Comparison of ENCODE assay signal across 8 mouse cellular contexts in the genomic region with DNA sequence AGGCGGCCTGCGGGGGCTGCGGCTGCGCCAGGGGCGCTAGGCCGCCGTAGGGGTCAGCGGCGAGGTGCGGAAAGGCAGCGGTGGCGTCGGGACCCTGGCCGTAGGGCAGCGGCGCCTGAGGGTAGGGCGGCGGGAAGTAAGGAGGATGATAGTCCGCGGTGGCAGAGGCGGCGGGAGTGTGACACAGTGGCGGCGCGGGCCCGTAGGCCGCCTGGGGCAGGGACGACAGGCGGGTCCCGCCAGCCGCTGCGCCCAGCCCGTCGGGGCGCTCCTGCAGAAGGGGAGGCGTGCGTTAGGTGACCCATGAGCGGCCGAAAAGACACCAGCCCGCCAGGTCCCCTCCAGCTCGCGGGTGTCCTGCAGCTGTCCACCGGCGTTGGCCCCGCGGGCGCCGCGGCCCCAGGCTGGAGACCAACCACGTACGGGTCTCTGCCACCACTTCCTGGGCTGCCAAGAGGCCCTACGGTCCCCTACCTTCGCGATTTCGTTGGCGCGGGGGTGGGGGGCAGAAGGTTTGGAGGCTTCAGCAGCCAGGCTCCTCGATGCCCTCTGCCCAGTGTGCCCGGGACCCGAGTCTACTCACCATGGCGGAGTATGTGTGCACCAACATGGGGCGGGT. TPM values are rescaled to one million over a fixed set of nuclear protein-coding genes. Genes with fewer than 3 reads are reported as not detected.
DNase-seq lines count a peak whose midpoint lies in the region; ATAC-seq lines count a peak whose summit lies in the region.

No protein-coding gene starts in this region.

- DNase-seq in lung, postnatal 25 days (ENCODE audit: low spot score), result no peak
- DNase-seq in forebrain, embryonic 14.5 days (ENCODE audit: low spot score), result no peak
- peak; percentile 48 for DNase-seq in liver, embryonic 11.5 days (ENCODE audit: low spot score)
- DNase-seq in cerebellum, postnatal 14 days, result no peak
- DNase-seq in right cerebral cortex, postnatal 4 days, result no peak
- DNase-seq in layer of hippocampus, adult 18-20 months (ENCODE audit: low spot score in 2 of 2), result no peak

- no peaks in the 10 kb centered on the region for H3K36me3 ChIP-seq in lung, embryonic 16.5 days (ENCODE audit: control insufficient read depth, insufficient read depth, low read length)
- no peaks in the 10 kb centered on the region for H3K36me3 ChIP-seq in forebrain, embryonic 14.5 days (ENCODE audit: control insufficient read depth, insufficient read depth, low read length)
- H3K36me3 ChIP-seq in liver, embryonic 11.5 days (ENCODE audit: control insufficient read depth, insufficient read depth, low read length), result no peaks in the 10 kb centered on the region
- no peaks in the 10 kb centered on the region for H3K36me3 ChIP-seq in stomach, embryonic 14.5 days (ENCODE audit: control insufficient read depth, insufficient read depth, low read length)

- H3K4me2 ChIP-seq in lung, embryonic 16.5 days (ENCODE audit: low read depth, low read length), result peak overlapping the region; percentile 56
- H3K4me2 ChIP-seq in forebrain, embryonic 14.5 days (ENCODE audit: low read length), result peak overlapping the region; percentile 36; the same call in 1 of the 2 replicates
- peak overlapping the region; percentile 52 for H3K4me2 ChIP-seq in liver, embryonic 11.5 days
- H3K4me2 ChIP-seq in stomach, embryonic 14.5 days (replicated peaks; ENCODE audit: low read depth, low read length), result peak overlapping the region; percentile 39

- H3K4me1 ChIP-seq in lung, embryonic 16.5 days (replicated peaks; ENCODE audit: control insufficient read depth, insufficient read depth, low read length), result peaks cover 13% of the 10 kb centered on the region; the same call in 1 of the 2 replicates
- no peaks in the 10 kb centered on the region for H3K4me1 ChIP-seq in forebrain, embryonic 14.5 days (ENCODE audit: control insufficient read depth, insufficient read depth, low read length)
- H3K4me1 ChIP-seq in liver, embryonic 11.5 days (replicated peaks; ENCODE audit: control insufficient read depth, insufficient read depth, low read length), result 0 out of 2 replicates have a peak, but pooled peaks cover 4% of the 10 kb centered on the region
- 0 out of 2 replicates have a peak, but pooled peaks cover 3% of the 10 kb centered on the region for H3K4me1 ChIP-seq in stomach, embryonic 14.5 days (ENCODE audit: control insufficient read depth, insufficient read depth, low read length)

- no peaks in the 10 kb centered on the region for H3K9me3 ChIP-seq in lung, embryonic 16.5 days (ENCODE audit: control insufficient read depth, low read length)
- H3K9me3 ChIP-seq in forebrain, embryonic 14.5 days (replicated peaks; ENCODE audit: control insufficient read depth, low read length), result no peaks in the 10 kb centered on the region
- no peaks in the 10 kb centered on the region for H3K9me3 ChIP-seq in liver, embryonic 11.5 days (ENCODE audit: control insufficient read depth, low read length)
- no peaks in the 10 kb centered on the region; the same call in 1 of the 2 replicates for H3K9me3 ChIP-seq in stomach, embryonic 14.5 days (ENCODE audit: control insufficient read depth, low read depth, low read length)

- peaks cover 82% of the 10 kb centered on the region for H3K27me3 ChIP-seq in lung, embryonic 16.5 days (ENCODE audit: control insufficient read depth, insufficient read depth, low read depth, low read length)
- peaks cover 85% of the 10 kb centered on the region for H3K27me3 ChIP-seq in forebrain, embryonic 14.5 days (replicated peaks; ENCODE audit: control insufficient read depth, insufficient read depth, low read length)
- peaks cover 89% of the 10 kb centered on the region for H3K27me3 ChIP-seq in liver, embryonic 11.5 days (replicated peaks; ENCODE audit: control insufficient read depth, insufficient read depth, low read length)
- H3K27me3 ChIP-seq in stomach, embryonic 14.5 days (ENCODE audit: control insufficient read depth, insufficient read depth, low read length), result peaks cover 53% of the 10 kb centered on the region

- 1% methylated on average over 55 of the region's 62 CpGs for WGBS in lung, embryonic 16.5 days
- WGBS in forebrain, embryonic 14.5 days, result 1% methylated on average over 57 of the region's 62 CpGs
- 4% methylated on average over 56 of the region's 62 CpGs for WGBS in liver, embryonic 11.5 days
- 3% methylated on average over 59 of the region's 62 CpGs for WGBS in stomach, embryonic 14.5 days

- peak overlapping the region; percentile 41 for H3K4me3 ChIP-seq in lung, embryonic 16.5 days (ENCODE audit: low read length)
- peak overlapping the region; percentile 17 for H3K4me3 ChIP-seq in forebrain, embryonic 14.5 days (ENCODE audit: low read depth, low read length)
- peak overlapping the region; percentile 34 for H3K4me3 ChIP-seq in liver, embryonic 11.5 days (ENCODE audit: low read depth, low read length)
- H3K4me3 ChIP-seq in stomach, embryonic 14.5 days (ENCODE audit: low read depth, low read length), result peak overlapping the region; percentile 29

- no peak overlapping the region for H3K27ac ChIP-seq in lung, embryonic 16.5 days (ENCODE audit: low read length)
- no peak overlapping the region for H3K27ac ChIP-seq in forebrain, embryonic 14.5 days (ENCODE audit: low read depth, low read length)
- no peak overlapping the region for H3K27ac ChIP-seq in liver, embryonic 11.5 days (ENCODE audit: low read depth, low read length)
- H3K27ac ChIP-seq in stomach, embryonic 14.5 days (ENCODE audit: low read length), result no peak overlapping the region

- peak overlapping the region; percentile 35; the same call in 1 of the 2 replicates for H3K9ac ChIP-seq in lung, embryonic 16.5 days (ENCODE audit: low read length)
- H3K9ac ChIP-seq in forebrain, embryonic 14.5 days (ENCODE audit: low read length), result no peak overlapping the region
- H3K9ac ChIP-seq in liver, embryonic 11.5 days (ENCODE audit: low read depth, low read length), result no peak overlapping the region
- no peak overlapping the region; the same call in 1 of the 2 replicates for H3K9ac ChIP-seq in stomach, embryonic 14.5 days (replicated peaks; ENCODE audit: low read depth, low read length)

- peak; percentile 39; the same call in 1 of the 2 replicates for ATAC-seq in lung, embryonic 16.5 days (ENCODE audit: low read depth)
- ATAC-seq in forebrain, embryonic 14.5 days, result no peak
- ATAC-seq in liver, embryonic 11.5 days (replicated peaks; ENCODE audit: low FRiP score), result no peak
- ATAC-seq in stomach, embryonic 14.5 days (ENCODE audit: insufficient number of reproducible peaks, insufficient read depth, low FRiP score, low read depth), result no peak; the same call in 1 of the 2 replicates

RNA-seq across cellular contexts. Expression of a gene that starts 0.5 kb away (rescaled TPM):
- polyA plus RNA-seq in lung, embryonic 16.5 days (2015; fragmentation: Nextera tagmentation; extraction: Ambion mirVana), result 0.09 TPM in 1 of 2 replicates, not detected in the other
- polyA plus RNA-seq in forebrain, embryonic 14.5 days (2014; fragmentation: Nextera tagmentation; extraction: Ambion mirVana), result 0.69 and 1.0 TPM in 2 replicates
- not detected in 2 replicates for polyA plus RNA-seq in liver, embryonic 11.5 days (2014; fragmentation: Nextera tagmentation; extraction: Ambion mirVana)
- polyA plus RNA-seq in stomach, embryonic 14.5 days (2014; fragmentation: Nextera tagmentation; extraction: Ambion mirVana), result not detected in 2 replicates
- not detected for total RNA-seq in layer of hippocampus, adult 18-20 months (2021)

RNA-seq across cellular contexts. Expression of a gene that starts 17.7 kb away (rescaled TPM):
- 24.5 and 26.7 TPM in 2 replicates for polyA plus RNA-seq in lung, embryonic 16.5 days (2015; fragmentation: Nextera tagmentation; extraction: Ambion mirVana)
- polyA plus RNA-seq in forebrain, embryonic 14.5 days (2014; fragmentation: Nextera tagmentation; extraction: Ambion mirVana), result 47.8 and 79.3 TPM in 2 replicates
- 25.0 and 27.2 TPM in 2 replicates for polyA plus RNA-seq in liver, embryonic 11.5 days (2014; fragmentation: Nextera tagmentation; extraction: Ambion mirVana)
- polyA plus RNA-seq in stomach, embryonic 14.5 days (2014; fragmentation: Nextera tagmentation; extraction: Ambion mirVana), result 21.9 and 23.9 TPM in 2 replicates
- 1,000 to 10,000 TPM; 2,035 to 2,092 TPM for total RNA-seq in layer of hippocampus, adult 18-20 months (2021)

RNA-seq across cellular contexts. Expression of a gene that starts 17.9 kb away (rescaled TPM):
- polyA plus RNA-seq in lung, embryonic 16.5 days (2015; fragmentation: Nextera tagmentation; extraction: Ambion mirVana), result 24.2 and 26.2 TPM in 2 replicates
- polyA plus RNA-seq in forebrain, embryonic 14.5 days (2014; fragmentation: Nextera tagmentation; extraction: Ambion mirVana), result 28.2 and 35.4 TPM in 2 replicates
- 18.7 and 19.3 TPM in 2 replicates for polyA plus RNA-seq in liver, embryonic 11.5 days (2014; fragmentation: Nextera tagmentation; extraction: Ambion mirVana)
- polyA plus RNA-seq in stomach, embryonic 14.5 days (2014; fragmentation: Nextera tagmentation; extraction: Ambion mirVana), result 22.4 and 30.1 TPM in 2 replicates
- 10 to 100 TPM; 60.9 to 61.3 TPM for total RNA-seq in layer of hippocampus, adult 18-20 months (2021)

RNA-seq across cellular contexts. Expression of a gene that starts 58.1 kb away (rescaled TPM):
- polyA plus RNA-seq in lung, embryonic 16.5 days (2015; fragmentation: Nextera tagmentation; extraction: Ambion mirVana), result 447 and 451 TPM in 2 replicates
- polyA plus RNA-seq in forebrain, embryonic 14.5 days (2014; fragmentation: Nextera tagmentation; extraction: Ambion mirVana), result 501 and 584 TPM in 2 replicates
- polyA plus RNA-seq in liver, embryonic 11.5 days (2014; fragmentation: Nextera tagmentation; extraction: Ambion mirVana), result 535 and 555 TPM in 2 replicates
- polyA plus RNA-seq in stomach, embryonic 14.5 days (2014; fragmentation: Nextera tagmentation; extraction: Ambion mirVana), result 461 and 487 TPM in 2 replicates
- total RNA-seq in layer of hippocampus, adult 18-20 months (2021), result 100 to 1,000 TPM; 100 to 115 TPM
